Mouse (Mus musculus) lung, embryonic 14.5 days (tissue): ENCODE measurements around the gene Arf1. TPM values are rescaled to one million over a fixed set of nuclear protein-coding genes. Genes with fewer than 3 reads are reported as not detected.
"Not testable (repeated sequence)": the region's sequence is repeated elsewhere in the genome, so short reads cannot be mapped to it uniquely, and the experiment has no call there.

Source experiments
- ATAC-seq: fragments of 200-750 bp; cut with Nextera tagmentation; 2 replicates; pipeline ENCODE4 v1.8.0; 2017; ENCODE audit warnings: mild to moderate bottlenecking, moderate TSS enrichment, moderate library complexity; ENCODE audit not compliant: insufficient read depth
- DNase-seq: peaks from one replicate; pipeline ENCODE4 v3.0.0-alpha.2; 2015
- H3K27ac ChIP-seq: fragments of 300-500 bp; sonication (generic); 2 replicates; pipeline ENCODE4 v1.5.1; 2014; ENCODE audit warnings: low read depth, mild to moderate bottlenecking, moderate library complexity
- H3K27me3 ChIP-seq: fragments of 300-500 bp; sonication (generic); 2 replicates; pipeline ENCODE4 v1.6.1; 2014; ENCODE audit warnings: low read length, control low read depth; ENCODE audit not compliant: insufficient read depth
- H3K36me3 ChIP-seq: fragments of 300-500 bp; sonication (generic); 2 replicates; pipeline ENCODE4 v1.6.1; 2014; ENCODE audit warnings: control low read depth; ENCODE audit not compliant: insufficient read depth
- H3K4me1 ChIP-seq: fragments of 300-500 bp; sonication (generic); 2 replicates; pipeline ENCODE4 v1.6.1; 2014; ENCODE audit warnings: antibody characterized with exemption, control low read depth; ENCODE audit not compliant: insufficient read depth
- H3K4me2 ChIP-seq: fragments of 300-500 bp; sonication (generic); 2 replicates; pipeline ENCODE4 v1.6.1; 2014; ENCODE audit warnings: mild to moderate bottlenecking
- H3K4me3 ChIP-seq: fragments of 300-500 bp; sonication (generic); 2 replicates; pipeline ENCODE4 v1.5.1; 2014; ENCODE audit warnings: low read depth, low read length
- H3K9ac ChIP-seq: fragments of 300-500 bp; sonication (generic); 2 replicates; pipeline ENCODE4 v1.6.1; 2014
- H3K9me3 ChIP-seq: fragments of 300-500 bp; sonication (generic); 2 replicates; pipeline ENCODE4 v1.6.1; 2016; ENCODE audit warnings: low read depth, low read length, control low read depth
- CTCF ChIP-seq: IDR thresholded peaks from 2 replicates; pipeline ENCODE4 v1.5.1; 2016; ENCODE audit warnings: antibody characterized with exemption, low read depth
- WGBS: fragments of 180-500 bp; shearing (Covaris S2); extraction: QIAGEN DNeasy Blood & Tissue Kit; methylation state at CpG from one replicate; pipeline ENCODE4 v1.1.7; 2014; 5-methylcytosine and 5-hydroxymethylcytosine counted together
- polyA plus RNA-seq: library from polyadenylated mRNA; unstranded; fragments of >200 nt; fragmentation: Nextera tagmentation; extraction: Ambion mirVana; gene quantifications from 2 replicates; pipeline ENCODE4 v1.2.1, GENCODE M21; 2014

The Arf1 gene
- polyA plus RNA-seq, 1 experiment from 2014 or later: 687 TPM

DNA sequence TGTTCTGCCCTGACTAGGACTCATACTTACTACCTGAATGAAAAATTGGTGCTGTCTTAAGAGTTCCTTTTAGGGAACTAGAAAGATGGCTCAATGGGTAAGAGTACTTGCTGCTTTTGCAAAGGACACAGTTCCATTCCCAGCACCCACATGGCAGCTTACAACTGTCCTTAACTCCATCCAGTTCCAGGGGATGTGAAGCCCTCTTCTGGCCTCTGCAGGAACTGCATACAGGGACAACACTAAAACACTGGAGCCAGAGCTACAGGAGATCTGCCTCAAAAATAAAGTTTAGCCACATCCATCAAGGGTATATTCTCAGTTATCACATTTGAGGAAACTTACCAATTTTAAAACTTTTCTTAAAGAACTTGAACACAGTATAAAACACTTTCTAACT lies 9.0 kb downstream of the Arf1 start:
- Histone ChIP-seq H3K4me1 (peaks cover 16% of the 10 kb centered on the region), H3K4me3 (no peak overlapping the region), H3K27ac (peak overlapping the region; percentile 14; the same call in 1 of the 2 replicates), H3K27me3 (no peaks in the 10 kb centered on the region), H3K9me3 (no peaks in the 10 kb centered on the region), H3K4me2 (peak overlapping the region; percentile 37), H3K9ac (no peak overlapping the region), H3K36me3 (peaks cover 60% of the 10 kb centered on the region)
- ATAC-seq (no peak), DNase-seq (peak; percentile 65)
- peak; percentile 68 for TF ChIP-seq CTCF

DNA sequence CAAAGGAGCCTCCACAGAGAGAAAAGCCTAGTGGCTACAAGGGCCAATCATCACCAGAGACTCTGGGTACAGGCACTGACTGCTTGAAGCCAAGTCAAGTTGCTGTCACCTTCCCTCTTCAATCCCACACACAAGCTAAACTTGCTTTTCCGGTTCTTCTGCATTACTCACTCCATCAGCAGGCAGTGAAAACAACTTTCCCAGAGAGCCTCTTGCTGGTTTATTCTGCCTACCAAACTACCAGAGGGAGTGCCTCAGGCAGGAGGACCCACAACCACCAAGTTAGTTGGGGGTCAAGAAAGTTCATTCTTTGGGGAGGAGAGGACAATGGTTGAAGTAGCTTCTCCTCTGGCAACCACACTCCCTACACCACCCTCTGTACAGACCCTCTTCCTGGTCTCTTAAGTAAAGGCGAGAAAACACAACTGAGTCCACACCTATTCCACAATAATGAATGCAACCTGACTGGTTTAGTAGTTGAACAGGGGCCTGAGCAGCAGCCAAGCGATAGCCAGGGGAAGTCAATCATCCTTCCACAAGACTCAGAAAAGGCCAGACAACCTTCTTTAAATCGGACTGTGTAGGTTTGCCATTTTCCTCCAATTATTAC lies 9.6 kb downstream of the Arf1 start:
- no peak for TF ChIP-seq CTCF
- WGBS: 65% methylated on average over 4 of the region's 4 CpGs
- Histone ChIP-seq H3K4me1 (peaks cover 11% of the 10 kb centered on the region; the same call in 1 of the 2 replicates), H3K9me3 (no peaks in the 10 kb centered on the region), H3K4me2 (peak overlapping the region; percentile 37), H3K4me3 (no peak overlapping the region), H3K27ac (peak overlapping the region; percentile 51), H3K27me3 (no peaks in the 10 kb centered on the region), H3K36me3 (peaks cover 57% of the 10 kb centered on the region), H3K9ac (no peak overlapping the region)
- DNase-seq (peak; percentile 79), ATAC-seq (peak; percentile 77)

DNA sequence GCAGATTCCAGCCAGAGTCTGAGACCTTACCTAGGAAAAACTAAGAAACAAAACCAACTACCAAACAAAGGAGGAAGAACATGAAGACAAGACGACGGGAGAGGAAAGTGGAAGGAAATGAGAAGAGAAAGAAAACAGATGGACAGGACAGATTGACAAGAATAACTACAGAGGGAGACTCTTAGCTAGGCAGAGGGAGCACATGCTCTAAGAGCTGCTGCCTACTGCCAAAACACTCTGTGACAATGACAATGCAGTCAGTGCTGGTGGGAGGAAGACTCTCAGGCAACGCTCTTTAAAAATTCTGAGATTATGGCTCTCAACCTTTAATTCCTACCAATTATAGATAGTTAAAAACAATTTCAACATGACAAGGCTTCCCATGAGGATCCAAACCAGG lies 11.1 kb downstream of the Arf1 start:
- no peak overlapping the region for H3K27ac ChIP-seq

DNA sequence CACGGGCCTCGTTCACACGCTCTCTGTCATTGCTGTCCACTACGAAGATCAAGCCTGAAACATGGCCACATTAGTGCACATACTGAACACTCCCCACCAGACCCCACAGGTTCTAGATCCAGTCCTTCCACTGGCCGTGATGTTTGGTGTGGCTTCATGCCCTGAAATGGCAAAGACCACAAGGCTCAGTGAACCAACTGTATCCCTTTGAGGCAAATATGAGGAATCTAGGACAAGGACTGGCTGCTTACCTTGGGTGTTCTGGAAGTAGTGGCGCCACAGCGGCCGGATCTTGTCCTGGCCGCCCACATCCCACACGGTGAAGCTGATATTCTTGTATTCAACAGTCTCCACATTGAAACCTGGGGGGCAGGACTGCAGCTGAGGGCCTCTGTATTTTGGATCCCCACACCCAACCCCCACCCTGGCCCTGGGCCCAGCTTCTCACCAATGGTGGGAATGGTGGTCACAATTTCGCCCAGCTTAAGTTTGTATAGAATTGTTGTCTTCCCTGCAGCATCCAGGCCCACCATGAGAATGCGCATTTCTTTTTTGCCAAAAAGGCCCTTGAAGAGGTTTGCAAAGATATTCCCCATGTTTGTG lies 15.1 kb downstream of the Arf1 start:
- no peaks in the 10 kb centered on the region for H3K27me3 ChIP-seq
- H3K9ac ChIP-seq: no peak overlapping the region
- no peak for TF ChIP-seq CTCF
- H3K9me3 ChIP-seq: no peaks in the 10 kb centered on the region
- no peak overlapping the region for H3K4me2 ChIP-seq
- WGBS: 89% methylated on average over 12 of the region's 12 CpGs
- H3K4me3 ChIP-seq: no peak overlapping the region
- no peak for DNase-seq
- no peak for ATAC-seq
- no peaks in the 10 kb centered on the region for H3K4me1 ChIP-seq
- peaks cover 70% of the 10 kb centered on the region for H3K36me3 ChIP-seq
- H3K27ac ChIP-seq: no peak overlapping the region

More for the DNA sequence above, 11.1 kb downstream of the Arf1 start:
- TF ChIP-seq CTCF: no peak
- Histone ChIP-seq H3K9ac (no peak overlapping the region), H3K27me3 (no peaks in the 10 kb centered on the region), H3K36me3 (peaks cover 65% of the 10 kb centered on the region), H3K4me3 (no peak overlapping the region), H3K4me2 (no peak overlapping the region), H3K4me1 (peaks cover 11% of the 10 kb centered on the region; the same call in 1 of the 2 replicates), H3K9me3 (no peaks in the 10 kb centered on the region)
- DNase-seq (no peak), ATAC-seq (no peak)
- 74% methylated on average over 3 of the region's 3 CpGs for WGBS

DNA sequence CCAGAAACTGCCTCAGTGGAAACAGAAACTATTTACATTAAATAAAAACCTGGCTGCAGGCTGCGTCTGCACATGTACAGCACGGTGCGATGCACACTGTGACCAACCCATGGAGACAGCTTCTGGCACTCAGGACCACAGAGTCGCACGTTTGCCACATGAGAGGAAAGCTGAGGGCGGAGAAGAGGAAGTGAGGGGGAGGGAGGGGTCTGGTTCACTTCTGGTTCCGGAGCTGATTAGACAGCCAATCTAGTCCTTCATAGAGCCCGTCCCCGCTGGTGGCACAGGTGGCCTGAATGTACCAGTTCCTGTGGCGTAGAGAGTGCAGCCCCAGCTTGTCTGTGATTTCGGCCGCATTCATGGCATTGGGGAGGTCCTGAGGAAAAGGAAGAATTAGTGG lies 15.8 kb downstream of the Arf1 start:
- not testable (repeated sequence) for H3K4me3 ChIP-seq, ATAC-seq, H3K27ac ChIP-seq, H3K27me3 ChIP-seq, H3K9ac ChIP-seq, H3K9me3 ChIP-seq, H3K4me1 ChIP-seq, DNase-seq, H3K4me2 ChIP-seq
- 74% methylated on average over 12 of the region's 12 CpGs for WGBS
- peaks cover 66% of the 10 kb centered on the region for H3K36me3 ChIP-seq

DNA sequence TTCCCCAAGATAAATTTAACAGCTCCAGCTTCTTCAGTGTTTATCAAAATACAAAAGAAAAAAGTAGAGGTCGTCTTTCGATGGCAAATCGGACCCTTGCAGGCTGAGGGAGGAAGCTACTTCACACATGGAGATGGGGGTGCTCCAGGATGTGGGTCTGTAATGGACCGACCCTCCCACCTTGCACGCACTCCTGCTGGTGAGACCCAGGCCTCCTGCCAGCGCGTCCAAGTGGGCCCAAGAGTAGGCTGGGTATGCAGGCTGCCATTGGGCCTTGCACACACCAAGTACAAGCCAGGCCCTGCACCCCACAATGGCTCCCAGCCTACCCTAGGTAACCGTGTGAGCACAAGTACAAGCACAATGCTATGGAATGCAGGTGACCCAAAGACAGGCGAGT lies 16.5 kb downstream of the Arf1 start:
- not testable (repeated sequence) for ATAC-seq, H3K4me2 ChIP-seq, H3K4me1 ChIP-seq, DNase-seq, H3K27ac ChIP-seq, H3K27me3 ChIP-seq, H3K4me3 ChIP-seq, H3K9me3 ChIP-seq, H3K9ac ChIP-seq
- H3K36me3 ChIP-seq: peaks cover 61% of the 10 kb centered on the region
- 82% methylated on average over 9 of the region's 9 CpGs for WGBS

DNA sequence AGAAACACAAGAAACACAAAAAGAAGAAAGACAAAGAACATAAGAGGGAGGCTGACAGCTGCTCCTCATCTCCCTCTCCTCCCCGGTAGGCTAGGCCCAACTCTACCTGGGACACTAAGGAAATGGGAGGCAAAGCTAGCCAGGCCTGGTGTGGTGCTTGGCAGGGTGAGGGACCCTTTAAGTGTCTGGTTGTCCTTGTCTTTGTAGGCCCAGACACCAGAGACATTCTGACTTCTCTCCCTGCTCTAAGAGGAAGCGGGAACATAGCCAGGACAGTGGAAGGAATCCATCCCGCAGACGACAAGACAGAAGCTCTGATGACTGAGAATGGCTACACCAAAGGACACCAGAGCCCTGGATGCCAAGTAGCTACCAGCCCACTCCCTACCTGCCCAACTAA lies 18.1 kb downstream of the Arf1 start:
- no peak for ATAC-seq
- no peak overlapping the region for H3K9ac ChIP-seq
- H3K4me3 ChIP-seq: no peak overlapping the region
- H3K27ac ChIP-seq: no peak overlapping the region
- WGBS: 81% methylated on average over 4 of the region's 4 CpGs
- H3K4me2 ChIP-seq: no peak overlapping the region
- H3K4me1 ChIP-seq: no peaks in the 10 kb centered on the region
- no peaks in the 10 kb centered on the region for H3K27me3 ChIP-seq
- peaks cover 68% of the 10 kb centered on the region for H3K36me3 ChIP-seq
- H3K9me3 ChIP-seq: no peaks in the 10 kb centered on the region
- no peak for TF ChIP-seq CTCF
- no peak for DNase-seq
